Mouse (Mus musculus) v-Abl transformed pro-B cells (cell line): ENCODE measurements at regions not wholly inside any gene's neighbourhood (a gene's known extent, or its start where the extent isn't known, plus 50 kb on each side); places are given as distances from the start of the nearest gene placed in this dataset.

Experiments
- in situ Hi-C, 2 experiments: fragments of 400-800 bp; cut with MboI; formaldehyde crosslinking; loops; one replicate each; pipeline ENCODE4 v1.15.1; 2025; ENCODE audit not compliant: unreplicated experiment in 2 of 2

DNA sequence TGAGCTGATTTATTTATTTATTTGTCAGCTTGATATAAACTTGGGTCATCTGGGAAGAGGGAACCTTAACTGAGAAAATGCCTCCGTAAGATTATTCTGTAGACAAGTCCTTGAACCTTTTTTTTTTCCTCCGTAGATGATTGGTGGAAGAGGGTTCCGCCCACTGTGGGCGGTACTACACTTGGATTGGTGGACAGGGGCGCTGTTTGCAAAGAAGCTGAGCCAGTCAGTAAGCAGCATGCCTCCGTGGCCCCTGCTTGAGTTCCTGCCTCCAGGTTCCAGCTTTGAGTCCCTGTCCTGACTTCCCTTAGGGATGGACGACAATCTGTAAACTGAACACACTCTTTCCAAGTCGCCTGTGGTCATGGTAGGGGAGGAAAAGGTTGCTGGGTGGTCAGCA, 259.4 kb upstream of the Sulf2 start:
- in situ Hi-C loops, result no loop called here

DNA sequence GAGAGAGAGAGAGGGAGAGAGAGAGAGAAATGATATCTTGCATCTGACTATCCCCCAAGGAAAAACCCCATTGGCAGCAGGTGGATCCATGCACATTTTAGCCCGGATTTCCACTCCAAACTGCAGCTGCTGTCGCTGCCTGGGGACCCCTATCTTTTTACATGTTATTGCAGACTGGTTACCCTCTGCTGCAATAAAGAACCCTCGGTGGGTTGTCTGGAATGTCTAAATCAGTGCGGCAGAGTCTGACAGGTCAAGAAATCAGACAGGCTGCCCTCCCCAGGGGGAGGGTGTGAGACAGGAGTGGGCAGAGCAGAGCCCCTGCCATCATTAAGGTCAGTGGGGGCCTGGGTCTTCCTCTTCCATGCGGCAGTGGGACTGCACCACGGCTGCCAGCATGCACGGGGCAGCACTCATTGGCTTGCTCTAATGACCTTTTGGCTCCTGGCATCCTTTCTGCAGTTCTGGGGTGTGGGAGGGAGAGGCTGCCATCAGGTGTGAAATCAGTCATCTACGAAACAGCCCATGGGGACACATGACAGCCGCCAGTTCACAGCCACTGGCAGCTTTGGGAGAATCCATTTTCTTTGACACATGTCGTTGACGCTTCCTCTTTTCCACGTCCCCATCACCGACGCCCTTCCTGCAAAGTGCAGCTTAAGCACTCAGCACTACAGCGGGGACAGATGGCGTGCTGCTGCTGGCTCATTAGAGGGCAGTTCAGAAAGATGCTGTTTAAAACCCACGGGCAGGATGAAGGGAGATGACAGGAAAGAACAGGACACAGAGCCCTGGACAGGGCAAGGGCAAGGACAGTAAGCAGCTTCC, 256.8 kb upstream of the Sulf2 start:
- in situ Hi-C loops, result no loop called here

DNA sequence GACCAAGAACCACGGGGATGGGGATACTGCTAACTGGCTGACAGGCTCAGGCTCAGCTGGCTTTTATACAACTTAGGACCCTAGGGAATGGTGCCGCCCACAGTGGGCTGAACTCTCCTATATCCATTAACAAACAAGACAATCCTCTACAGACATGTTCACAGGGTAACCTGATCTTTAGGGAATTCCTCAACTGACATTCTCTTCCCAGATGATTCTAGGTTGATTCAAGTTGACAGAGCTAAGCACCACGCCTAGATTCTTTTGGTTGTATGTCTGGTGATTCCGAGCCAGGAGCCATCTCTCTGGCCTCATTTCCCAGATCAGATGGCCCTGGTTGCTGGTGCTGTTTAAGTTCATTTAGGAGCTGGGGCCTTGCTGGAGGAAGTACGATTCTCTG, 253.9 kb upstream of the Sulf2 start:
- in situ Hi-C loops, result no loop called here

DNA sequence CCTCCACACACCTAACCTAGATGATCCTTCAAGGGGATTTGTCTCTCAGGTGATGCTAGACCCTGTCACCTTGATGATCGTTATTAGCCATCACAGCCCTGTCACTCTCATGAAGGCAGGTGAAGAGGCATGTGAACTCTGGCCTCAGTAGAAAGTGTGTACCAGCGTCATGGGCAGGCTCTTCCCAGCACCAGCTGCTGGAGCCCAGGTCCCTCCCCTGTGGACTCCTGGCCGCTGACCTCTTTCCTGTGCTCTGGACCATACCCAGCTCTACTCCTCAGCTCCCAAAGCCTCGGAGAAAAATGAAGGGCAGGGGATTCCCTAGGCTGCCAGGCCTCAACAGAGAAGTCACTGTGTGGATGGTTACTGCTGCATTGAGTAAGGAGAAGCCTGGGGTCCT, 253.3 kb upstream of the Sulf2 start:
- in situ Hi-C loops, result no loop called here

DNA sequence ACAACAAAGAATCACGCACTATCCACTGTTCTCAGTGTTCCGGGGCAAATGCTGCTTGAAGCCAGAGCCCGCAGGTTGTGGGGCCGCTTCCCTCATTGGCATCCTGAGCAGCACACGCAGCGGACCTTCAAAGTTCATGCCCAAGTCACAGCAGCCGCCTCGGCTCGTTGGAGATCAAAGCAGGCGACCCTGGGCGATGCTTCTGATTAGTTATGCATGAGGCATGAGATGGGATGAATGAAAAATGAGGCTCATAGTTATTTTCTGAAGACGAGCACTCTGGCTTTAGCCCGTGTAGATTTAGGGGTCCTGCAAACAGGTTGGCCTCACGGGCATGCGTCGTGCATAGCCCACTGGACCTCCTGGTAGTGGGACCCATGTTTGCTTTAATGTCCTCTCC, 252.5 kb upstream of the Sulf2 start:
- in situ Hi-C loops, result no loop called here

DNA sequence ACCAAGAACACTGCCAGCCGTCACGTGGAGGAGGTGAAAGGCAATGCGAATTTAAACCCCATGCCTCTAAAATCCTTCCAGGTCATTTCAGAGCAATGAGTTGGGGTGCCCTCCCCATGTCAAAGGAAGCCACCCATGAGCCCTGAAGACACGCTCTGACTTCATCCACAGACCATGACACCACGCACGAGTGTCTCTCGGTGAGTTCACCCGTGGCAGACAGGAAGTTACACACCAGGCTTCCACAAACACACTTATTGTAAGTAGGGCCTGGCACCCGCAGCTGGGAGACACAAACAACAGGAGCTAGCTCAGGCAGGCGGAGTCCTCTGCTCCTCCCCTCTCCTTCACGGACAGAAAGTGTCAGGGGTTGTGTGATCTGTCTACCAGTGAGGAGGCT, 251.4 kb upstream of the Sulf2 start:
- in situ Hi-C loops, result no loop called here

- in situ Hi-C loops, result no loop called here
Observed at GRCm38 (mm10) chr2:166403319-166403718, 247.9 kb upstream of the Sulf2 start.

DNA sequence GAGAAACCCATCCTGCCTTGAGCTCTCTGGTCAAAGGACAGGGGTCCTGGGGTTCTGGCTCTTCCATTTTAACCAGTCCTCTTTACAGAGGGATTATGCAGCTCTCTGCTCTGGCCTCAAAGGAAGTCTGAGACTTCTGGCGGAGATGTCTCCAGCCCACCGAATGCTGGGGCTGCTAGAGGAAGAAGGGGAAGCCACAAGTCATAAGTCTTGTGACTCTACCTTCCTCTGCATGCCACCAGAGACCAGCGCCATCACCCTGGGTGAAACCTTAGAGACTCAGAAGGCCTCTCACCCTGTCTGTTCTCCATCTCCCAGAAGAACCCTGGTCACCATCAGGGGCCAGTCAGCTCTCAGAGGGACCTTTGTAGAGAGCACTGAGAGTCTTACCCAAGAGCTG, 246.4 kb upstream of the Sulf2 start:
- in situ Hi-C loops, result no loop called here

DNA sequence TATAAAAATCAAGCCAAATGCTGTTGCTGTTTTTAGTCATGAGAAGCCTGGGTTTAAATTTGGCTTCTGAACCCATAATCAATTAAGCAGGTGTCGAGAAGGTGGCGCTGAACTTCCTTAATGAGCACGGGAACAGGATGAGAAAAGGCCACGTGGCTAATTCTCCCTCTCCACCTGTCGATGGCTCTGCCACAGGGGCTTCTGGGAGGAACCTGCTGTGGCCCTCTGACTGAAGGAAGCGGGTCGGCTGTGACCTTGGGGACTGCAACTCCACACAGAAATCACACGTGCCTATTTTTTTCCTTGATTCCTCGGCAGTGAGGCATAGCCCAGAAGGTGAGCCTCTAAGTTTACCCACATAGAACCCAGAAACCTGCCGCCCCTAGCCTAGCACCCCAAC, 244.8 kb upstream of the Sulf2 start:
- in situ Hi-C loops, result no loop called here

DNA sequence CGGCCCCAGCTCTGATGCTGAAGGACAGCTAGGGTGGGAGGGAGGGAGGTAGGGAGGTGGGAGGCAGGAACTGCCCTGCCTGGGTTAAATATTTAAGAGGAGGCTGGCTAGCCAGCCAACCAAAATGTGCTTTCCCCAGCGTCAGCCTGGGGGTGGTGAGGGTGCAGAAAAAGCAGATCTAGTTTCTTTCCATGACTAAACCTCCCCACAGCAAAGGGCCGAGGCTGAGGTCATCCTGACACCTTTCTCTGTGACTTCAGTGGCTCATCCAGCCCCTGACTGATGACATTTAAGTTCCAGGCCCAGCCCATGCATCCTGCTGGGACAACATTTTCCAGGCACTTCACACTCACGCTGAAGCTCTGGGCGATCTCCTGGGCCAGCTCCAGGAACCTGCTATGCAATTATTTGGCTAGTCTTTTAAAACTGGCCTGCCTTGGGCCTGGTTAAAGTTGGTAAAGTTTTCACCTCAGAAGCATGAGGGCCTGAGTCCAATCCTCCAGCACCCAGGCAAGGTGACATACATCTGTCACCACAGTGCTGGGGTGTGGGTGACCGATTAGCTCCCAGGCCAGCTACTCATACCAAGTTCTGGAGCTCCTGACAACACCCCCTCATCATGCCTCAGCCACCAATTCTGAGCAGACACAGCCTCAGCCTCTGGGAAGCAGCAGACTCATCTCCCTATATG, 243.8 kb upstream of the Sulf2 start:
- in situ Hi-C loops, result no loop called here

DNA sequence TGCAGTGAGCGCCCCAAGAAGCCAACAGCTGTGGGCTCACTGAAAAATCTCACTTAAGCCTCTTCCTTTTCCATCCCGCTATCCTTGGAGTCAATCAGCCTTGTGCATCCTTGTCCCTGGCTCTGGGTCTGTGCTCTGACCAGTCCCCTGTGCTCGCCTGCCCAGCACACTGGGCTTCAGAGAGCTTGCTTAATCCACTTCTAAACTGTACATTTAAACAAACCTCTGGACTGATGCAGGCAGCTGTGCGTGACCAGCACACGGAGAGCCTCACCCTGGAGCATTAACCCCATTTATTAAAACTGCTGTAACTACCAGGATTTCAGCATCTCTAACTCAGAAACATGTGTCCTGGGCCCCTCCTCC, 243.3 kb upstream of the Sulf2 start:
- in situ Hi-C loops, result no loop called here

GRCm38 (mm10) chr2:166398156-166398555, 242.7 kb upstream of the Sulf2 start:
- in situ Hi-C loops, result no loop called here

DNA sequence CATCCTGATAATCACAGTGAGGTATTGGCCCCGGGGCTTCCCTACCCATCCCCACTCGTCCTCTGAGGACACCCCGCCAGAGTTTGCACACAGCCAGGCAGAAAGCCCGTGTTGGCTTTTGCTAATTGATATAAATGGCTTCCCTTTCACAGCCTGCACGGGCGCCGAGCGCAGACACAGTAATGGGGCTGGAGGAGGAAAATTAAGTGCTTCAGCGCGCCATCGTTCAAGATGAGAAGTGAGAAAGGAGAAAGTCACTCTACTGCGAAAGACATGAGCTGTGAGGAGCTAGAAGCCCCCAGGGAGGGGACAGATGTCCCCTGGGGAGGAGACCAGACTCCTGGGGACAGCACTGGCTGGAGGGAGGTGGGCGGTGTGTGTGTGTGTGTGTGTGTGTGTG, 239.2 kb upstream of the Sulf2 start:
- in situ Hi-C loops, result no loop called here

DNA sequence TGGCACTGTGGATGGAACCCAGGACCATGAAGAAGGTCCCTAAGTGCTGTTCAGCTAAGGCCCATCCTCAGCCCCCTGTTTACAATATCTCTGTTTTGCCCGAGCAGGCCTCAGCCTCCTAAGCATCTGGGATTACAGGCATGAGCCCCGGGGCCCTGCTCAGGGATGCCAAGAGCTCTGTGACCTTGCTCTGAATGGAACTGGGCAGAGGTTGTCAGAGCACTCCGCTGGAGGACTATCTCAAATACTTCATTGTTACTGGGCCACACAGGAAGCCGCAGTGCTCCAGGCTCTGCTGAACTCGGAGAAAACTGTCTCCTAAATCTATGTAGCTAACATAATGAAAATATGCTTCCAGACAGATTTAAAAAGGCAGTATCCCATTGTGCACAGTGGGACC, 235.7 kb upstream of the Sulf2 start:
- in situ Hi-C loops, result no loop called here

- in situ Hi-C loops, result no loop called here
Observed at GRCm38 (mm10) chr2:166388050-166388449, 232.6 kb upstream of the Sulf2 start.

GRCm38 (mm10) chr2:166386817-166387216, 231.4 kb upstream of the Sulf2 start:
- in situ Hi-C loops, result no loop called here

DNA sequence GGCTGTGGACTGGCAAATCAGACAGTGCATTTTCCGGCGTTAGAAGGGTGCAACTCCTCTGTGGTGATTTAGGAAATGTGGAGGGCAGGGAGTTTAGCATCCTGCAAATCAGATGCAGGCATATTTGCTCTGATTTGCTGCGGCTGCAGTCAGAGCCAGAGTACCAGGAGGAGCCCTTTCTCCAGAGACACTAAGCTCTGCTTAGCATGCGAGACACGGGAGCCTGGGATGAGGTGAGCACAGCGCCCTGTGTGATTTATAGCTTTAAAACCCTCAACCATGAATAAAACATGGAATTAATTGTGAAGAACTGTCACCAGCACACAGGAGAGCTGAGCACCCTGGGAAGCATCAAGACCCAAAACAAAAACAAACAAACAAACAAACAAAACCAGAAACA, 229.1 kb upstream of the Sulf2 start:
- in situ Hi-C loops, result no loop called here

DNA sequence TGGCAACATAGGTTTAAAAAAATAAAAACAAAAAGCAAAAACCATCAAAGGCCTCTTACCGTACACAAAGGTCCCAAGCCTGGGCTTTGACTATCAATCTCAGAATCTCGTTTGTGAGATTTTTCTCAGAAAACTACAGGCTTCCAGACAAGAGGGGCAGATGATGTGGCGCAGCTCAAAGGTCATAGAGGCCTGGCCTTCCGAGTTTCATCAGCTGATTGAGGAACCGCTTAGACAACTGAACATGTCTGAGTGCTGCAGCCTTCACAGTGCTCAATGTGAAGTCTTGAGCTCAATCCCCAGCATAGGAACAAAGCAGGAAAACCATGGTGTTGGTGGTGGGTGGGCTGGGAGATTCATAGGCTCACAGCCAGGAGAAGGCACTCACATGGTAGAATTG, 227.9 kb upstream of the Sulf2 start:
- in situ Hi-C loops, result no loop called here

- in situ Hi-C loops, result no loop called here
Observed at GRCm38 (mm10) chr2:166382180-166382579, 226.7 kb upstream of the Sulf2 start.

DNA sequence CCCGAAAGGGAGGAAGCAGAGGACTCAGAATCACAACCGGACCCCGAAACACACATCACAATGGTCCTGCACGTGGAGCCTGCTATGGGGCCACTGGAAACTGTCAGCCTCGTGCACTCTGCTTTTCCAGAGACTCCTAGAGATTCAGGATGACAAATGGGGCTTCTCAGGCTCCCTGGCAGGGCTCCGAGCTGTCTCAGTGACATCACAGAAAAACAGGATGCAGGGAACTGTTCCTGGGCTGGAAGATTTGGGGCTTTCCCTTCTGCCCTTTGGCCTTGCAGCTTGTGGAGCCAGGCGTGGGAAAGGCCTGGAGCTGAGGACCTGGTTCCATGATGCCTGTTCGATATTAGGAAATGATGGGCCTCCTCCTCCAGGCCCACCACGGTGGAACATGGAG, 225.4 kb upstream of the Sulf2 start:
- in situ Hi-C loops, result no loop called here

DNA sequence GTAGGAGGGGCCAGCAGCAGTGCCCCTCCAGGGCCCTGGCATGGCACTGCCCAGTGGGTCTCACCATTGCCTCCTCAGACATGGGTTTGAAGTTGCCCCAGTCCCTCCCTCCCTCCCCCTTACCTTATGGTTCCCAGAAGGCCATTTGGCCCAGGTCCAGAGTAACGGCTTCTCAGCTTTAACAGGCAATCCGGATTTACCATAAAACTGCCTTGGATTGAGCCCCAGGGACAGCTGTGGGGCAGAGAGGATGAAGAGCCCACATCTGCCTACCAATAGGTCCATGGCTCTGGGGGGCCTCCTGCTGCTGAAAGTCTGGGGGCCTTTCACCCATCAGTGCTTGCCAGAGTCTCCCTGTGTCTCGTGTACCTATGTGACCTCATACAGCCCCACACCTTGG, 222.9 kb upstream of the Sulf2 start:
- in situ Hi-C loops, result no loop called here

DNA sequence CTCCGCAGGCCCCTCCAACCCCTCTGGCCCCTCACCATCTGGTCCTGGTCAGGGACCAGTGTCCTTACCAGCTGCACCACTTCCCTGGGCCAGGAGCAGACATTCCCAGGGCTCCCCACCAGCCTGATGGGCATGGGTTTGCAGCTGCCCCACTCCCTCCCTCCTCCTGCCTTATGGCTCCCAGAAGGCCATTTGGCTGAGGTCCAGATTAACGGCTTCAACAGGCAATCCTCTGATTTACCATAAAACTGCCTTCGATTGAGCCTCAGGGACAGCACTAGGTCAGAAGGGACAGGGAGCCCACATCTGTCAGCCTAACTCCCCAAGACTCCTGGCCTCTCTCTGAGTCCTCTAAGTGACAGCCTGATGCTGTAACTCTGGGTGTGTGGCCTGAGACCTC, 221.9 kb upstream of the Sulf2 start:
- in situ Hi-C loops, result no loop called here
